Comparison of ENCODE assay signal across 8 mouse cellular contexts in genomic region chr5:121220732-121221301, GRCm38 (mm10). TPM values are rescaled to one million over a fixed set of nuclear protein-coding genes. Genes with fewer than 3 reads are reported as not detected.
DNase-seq lines count a peak whose midpoint lies in the region; ATAC-seq and TF ChIP-seq lines count a peak whose summit lies in the region.

No protein-coding gene starts in this region.

- H3K4me1 ChIP-seq in embryonic facial prominence, embryonic 12.5 days: peaks cover 9% of the 10 kb centered on the region; the same call in 1 of the 2 replicates

- no peaks in the 10 kb centered on the region for H3K27me3 ChIP-seq in Patski
- H3K27me3 ChIP-seq in embryonic facial prominence, embryonic 12.5 days: no peaks in the 10 kb centered on the region

- peak; percentile 13 to 45 for DNase-seq in adrenal gland, postnatal 36 days
- no peak for DNase-seq in adrenal gland, postnatal 25 days
- no peak for DNase-seq in Patski (ENCODE audit: low read depth, low spot score)
- DNase-seq in heart, postnatal 4 days: peak; percentile 41
- peak; percentile 52 for DNase-seq in left cerebral cortex, postnatal 4 days
- peak; percentile 46 to 51 for DNase-seq in thymus, adult 18-20 months

- peak overlapping the region; percentile 80 for H3K27ac ChIP-seq in embryonic facial prominence, embryonic 12.5 days

- in situ Hi-C loops in Patski (cut with MboI; ENCODE audit: low pct_unique_long_range_greater_than_20kb): no loop called here

- ATAC-seq in Patski: peak; percentile 31
- 0 out of 2 replicates have a peak, but pooled peaks have one; percentile 13 for ATAC-seq in embryonic facial prominence, embryonic 12.5 days (ENCODE audit: insufficient number of reproducible peaks, insufficient read depth, low FRiP score, low TSS enrichment)
- 0 out of 2 replicates have a peak, but pooled peaks have one; percentile 3 for ATAC-seq in megakaryocyte progenitor cell, adult 5-6 weeks (replicated peaks; ENCODE audit: poor library complexity)

- peak overlapping the region; percentile 96 for H3K4me2 ChIP-seq in embryonic facial prominence, embryonic 12.5 days (replicated peaks)

- intact Hi-C loops in left cerebral cortex, postnatal 4 days (cut with DNase I): no loop called here

- WGBS in embryonic facial prominence, embryonic 12.5 days: under 1% methylated on average over 28 of the region's 38 CpGs

- POLR2A ChIA-PET in Patski (lab: Charles Lee): interaction anchor here (2.3 kb wide), 1 partner anchor 9 kb away, joined by 12 read pairs; no protein-coding TSS in a partner anchor

- peak overlapping the region; percentile 91 for H3K4me3 ChIP-seq in embryonic facial prominence, embryonic 12.5 days

- H3K36me3 ChIP-seq in embryonic facial prominence, embryonic 12.5 days: no peaks in the 10 kb centered on the region

- TF ChIP-seq CTCF in Patski (IDR thresholded peaks at IDR 0.05): no peak

- no peaks in the 10 kb centered on the region for H3K9me3 ChIP-seq in embryonic facial prominence, embryonic 12.5 days

- peak overlapping the region; percentile 85 for H3K9ac ChIP-seq in embryonic facial prominence, embryonic 12.5 days

- CTCF ChIA-PET in Patski (lab: Charles Lee): no interaction called here

RNA-seq across cellular contexts. Expression of gene Hectd4, which starts 0.8 kb away (rescaled TPM):
- total RNA-seq in adrenal gland, postnatal 36 days (2021): 10 to 100 TPM; 22.1 to 23.2 TPM
- total RNA-seq in adrenal gland, postnatal 25 days (2021): 29.8 and 35.7 TPM in 2 replicates
- 13.7 TPM for polyA plus RNA-seq in Patski (2021)
- polyA plus RNA-seq in embryonic facial prominence, embryonic 12.5 days (2016; fragmentation: Nextera tagmentation; extraction: Ambion mirVana): 7.8 and 7.9 TPM in 2 replicates
- 10 to 100 TPM; 22.7 to 25.8 TPM for total RNA-seq in heart, postnatal 4 days (2021)
- 100 to 1,000 TPM; 202 to 219 TPM for total RNA-seq in left cerebral cortex, postnatal 4 days (2021)
- total RNA-seq in megakaryocyte progenitor cell, adult 5-6 weeks (2015): 16.2 and 22.8 TPM in 2 replicates
- 6.5 and 9.2 TPM in 2 replicates for total RNA-seq in megakaryocyte progenitor cell, adult 5-6 weeks (2017)

RNA-seq across cellular contexts. Expression of gene Rpl6, which starts 16.5 kb away (rescaled TPM):
- 1,000 to 10,000 TPM; 1,036 to 1,050 TPM for total RNA-seq in adrenal gland, postnatal 36 days (2021)
- total RNA-seq in adrenal gland, postnatal 25 days (2021): 923 and 949 TPM in 2 replicates
- polyA plus RNA-seq in Patski (2021): 1,368 TPM
- 597 and 603 TPM in 2 replicates for polyA plus RNA-seq in embryonic facial prominence, embryonic 12.5 days (2016; fragmentation: Nextera tagmentation; extraction: Ambion mirVana)
- total RNA-seq in heart, postnatal 4 days (2021): 100 to 1,000 TPM; 820 to 822 TPM
- 100 to 1,000 TPM; 639 to 650 TPM for total RNA-seq in left cerebral cortex, postnatal 4 days (2021)
- total RNA-seq in megakaryocyte progenitor cell, adult 5-6 weeks (2015): 2,970 and 3,030 TPM in 2 replicates
- 1,387 and 1,567 TPM in 2 replicates for total RNA-seq in megakaryocyte progenitor cell, adult 5-6 weeks (2017)

RNA-seq across cellular contexts. Expression of gene Ptpn11, which starts 29.6 kb away (rescaled TPM):
- 100 to 1,000 TPM; 100 to 135 TPM for total RNA-seq in adrenal gland, postnatal 36 days (2021)
- total RNA-seq in adrenal gland, postnatal 25 days (2021): 92.7 and 98.6 TPM in 2 replicates
- 131 TPM for polyA plus RNA-seq in Patski (2021)
- polyA plus RNA-seq in embryonic facial prominence, embryonic 12.5 days (2016; fragmentation: Nextera tagmentation; extraction: Ambion mirVana): 23.4 and 24.0 TPM in 2 replicates
- total RNA-seq in heart, postnatal 4 days (2021): 100 to 1,000 TPM in 1 of 2 experiments, 10 to 100 TPM in 1; 99.0 to 107 TPM
- total RNA-seq in left cerebral cortex, postnatal 4 days (2021): 10 to 100 TPM; 74.1 to 76.3 TPM
- 20.8 TPM in 2 replicates for total RNA-seq in megakaryocyte progenitor cell, adult 5-6 weeks (2015)
- 41.5 and 48.1 TPM in 2 replicates for total RNA-seq in megakaryocyte progenitor cell, adult 5-6 weeks (2017)

Comparison
In these comparisons a context has a peak if more than half of its experiments do, and no peak if none do; other contexts are left out.
1. DNase-seq: peak in adrenal gland, postnatal 36 days (2 of 2), heart, postnatal 4 days (single experiment), left cerebral cortex, postnatal 4 days (single experiment) and thymus, adult 18-20 months (2 of 2); none in adrenal gland, postnatal 25 days (single experiment) and Patski (single experiment).
2. Peak in every context shown above with its lines, with median percentiles within 50 percentile points of each other: ATAC-seq.